Mouse (Mus musculus) heart, adult 2 months (tissue): ENCODE measurements around the gene Gm10203.

Source experiments
- CTCF ChIP-seq: fragments of 200-600 bp; IDR thresholded peaks from 2 replicates; pipeline ENCODE4 v1.8.1; 2022; ENCODE audit warnings: antibody characterized with exemption, mild to moderate bottlenecking, moderate library complexity
- EP300 ChIP-seq: fragments of 200-500 bp; IDR thresholded peaks from 2 replicates; pipeline ENCODE4 v1.6.1; 2011; ENCODE audit warnings: low read depth, low read length, control low read depth; ENCODE audit not compliant: insufficient read depth
- POLR2A ChIP-seq: fragments of 200-500 bp; IDR thresholded peaks from 2 replicates; pipeline ENCODE4 v1.6.1; 2011; ENCODE audit warnings: mild to moderate bottlenecking, low read depth, low read length, control low read depth; ENCODE audit not compliant: insufficient read depth

DNA sequence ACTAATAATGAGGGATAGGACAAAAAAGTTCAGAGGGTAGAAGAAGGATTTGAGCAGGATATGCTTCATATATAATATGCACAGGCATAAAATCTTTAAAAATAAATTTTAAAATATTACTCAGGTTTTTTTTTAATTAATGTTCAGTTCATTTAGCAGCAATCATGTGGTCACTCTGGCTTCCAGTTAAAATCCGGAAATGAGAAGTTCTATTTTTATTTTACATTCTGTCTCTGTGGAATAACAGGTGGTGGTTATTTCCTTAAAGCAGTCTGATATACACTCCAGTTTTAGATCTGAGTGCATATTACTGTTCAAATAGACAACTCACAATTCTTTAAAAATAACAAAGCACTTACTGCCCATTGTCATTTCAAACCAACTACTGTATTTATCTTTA is 35.4 kb upstream of the Gm10203 start:
- no peak for TF ChIP-seq CTCF
- TF ChIP-seq POLR2A = no peak
- TF ChIP-seq EP300 = no peak
